Mouse (Mus musculus) heart, embryonic 13.5 days (tissue): Measurements from ENCODE around the gene Gm21970. TPM values are rescaled to one million over a fixed set of nuclear protein-coding genes. Genes with fewer than 3 reads are reported as not detected.

Experiments used
- ATAC-seq: fragments of 200-750 bp; cut with Nextera tagmentation; 2 replicates; pipeline ENCODE4 v1.8.0; 2017; ENCODE audit warnings: moderate TSS enrichment; ENCODE audit not compliant: insufficient number of reproducible peaks, low FRiP score, low TSS enrichment; ENCODE audit errors: extremely low read depth
- H3K27ac ChIP-seq: fragments of 300-500 bp; sonication (generic); replicated peaks from 2 replicates; pipeline ENCODE4 v1.5.1; 2015; ENCODE audit warnings: moderate library complexity, mild to moderate bottlenecking, inconsistent platforms
- H3K27me3 ChIP-seq: fragments of 300-500 bp; sonication (generic); replicated peaks from 2 replicates; pipeline ENCODE4 v1.6.1; 2015; ENCODE audit warnings: mild to moderate bottlenecking, inconsistent platforms
- H3K36me3 ChIP-seq: fragments of 300-500 bp; sonication (generic); 2 replicates; pipeline ENCODE4 v1.6.1; 2015; ENCODE audit warnings: mild to moderate bottlenecking, inconsistent platforms
- H3K4me1 ChIP-seq: fragments of 300-500 bp; sonication (generic); 2 replicates; pipeline ENCODE4 v1.6.1; 2015; ENCODE audit warnings: inconsistent platforms
- H3K4me2 ChIP-seq: fragments of 300-500 bp; sonication (generic); 2 replicates; pipeline ENCODE4 v1.6.1; 2015; ENCODE audit warnings: inconsistent platforms, mild to moderate bottlenecking, moderate library complexity
- H3K4me3 ChIP-seq: fragments of 300-500 bp; sonication (generic); 2 replicates; pipeline ENCODE4 v1.5.1; 2015; ENCODE audit warnings: moderate library complexity, mild to moderate bottlenecking, inconsistent platforms
- H3K9ac ChIP-seq: fragments of 300-500 bp; sonication (generic); 2 replicates; pipeline ENCODE4 v1.6.1; 2015; ENCODE audit warnings: inconsistent platforms, mild to moderate bottlenecking, moderate library complexity
- H3K9me3 ChIP-seq: fragments of 300-500 bp; sonication (generic); 2 replicates; pipeline ENCODE4 v1.6.1; 2016; ENCODE audit warnings: inconsistent platforms
- WGBS: fragments of 180-500 bp; shearing (Covaris S2); methylation state at CpG from one replicate; pipeline ENCODE4 v1.1.7; 2015; ENCODE audit warnings: mixed read lengths; 5-methylcytosine and 5-hydroxymethylcytosine counted together
- polyA plus RNA-seq: library from polyadenylated mRNA; unstranded; fragments of >200 nt; fragmentation: Nextera tagmentation; extraction: Ambion mirVana; gene quantifications from 2 replicates; pipeline ENCODE4 v1.2.1, GENCODE M21; 2015

The Gm21970 gene
- polyA plus RNA-seq, 1 experiment from 2014 or later = not detected

GRCm38 (mm10) chr16:91373473-91374252, 17.9 kb upstream of the Gm21970 start:
- Histone ChIP-seq H3K4me3 (peak overlapping the region; percentile 89), H3K36me3 (peaks cover 13% of the 10 kb centered on the region), H3K9me3 (no peaks in the 10 kb centered on the region), H3K9ac (peak overlapping the region; percentile 95), H3K4me1 (peaks cover 40% of the 10 kb centered on the region), H3K4me2 (peak overlapping the region; percentile 79), H3K27me3 (no peaks in the 10 kb centered on the region), H3K27ac (peak overlapping the region; percentile 98)
- 37% methylated on average over 13 of the region's 13 CpGs for WGBS
- ATAC-seq = no peak

GRCm38 (mm10) chr16:91374253-91374634, 17.3 kb upstream of the Gm21970 start:
- no peaks in the 10 kb centered on the region for H3K9me3 ChIP-seq
- 38% methylated on average over 3 of the region's 3 CpGs for WGBS
- H3K4me3 ChIP-seq = peak overlapping the region; percentile 89
- no peak for ATAC-seq
- peak overlapping the region; percentile 79 for H3K4me2 ChIP-seq
- peak overlapping the region; percentile 25; the same call in 1 of the 2 replicates for H3K9ac ChIP-seq
- peaks cover 13% of the 10 kb centered on the region for H3K36me3 ChIP-seq
- peak overlapping the region; percentile 98; the same call in 1 of the 2 replicates for H3K27ac ChIP-seq
- peaks cover 46% of the 10 kb centered on the region for H3K4me1 ChIP-seq
- no peaks in the 10 kb centered on the region for H3K27me3 ChIP-seq

- 92% methylated on average over 10 of the region's 10 CpGs for WGBS
- Histone ChIP-seq H3K4me1 (peaks cover 52% of the 10 kb centered on the region), H3K9ac (no peak overlapping the region), H3K27me3 (no peaks in the 10 kb centered on the region), H3K36me3 (peaks cover 18% of the 10 kb centered on the region), H3K27ac (peak overlapping the region; percentile 20; the same call in 1 of the 2 replicates), H3K4me3 (no peak overlapping the region), H3K4me2 (no peak overlapping the region), H3K9me3 (no peaks in the 10 kb centered on the region)
- no peak for ATAC-seq
Measured at GRCm38 (mm10) chr16:91376701-91377100, 14.8 kb upstream of the Gm21970 start.

- WGBS = 44% methylated on average over 17 of the region's 17 CpGs
- H3K4me3 ChIP-seq = peak overlapping the region; percentile 18; the same call in 1 of the 2 replicates
- peak overlapping the region; percentile 60 for H3K4me2 ChIP-seq
- ATAC-seq = no peak
- H3K36me3 ChIP-seq = peaks cover 29% of the 10 kb centered on the region
- peak overlapping the region; percentile 74 for H3K27ac ChIP-seq
- no peaks in the 10 kb centered on the region for H3K27me3 ChIP-seq
- H3K4me1 ChIP-seq = peaks cover 48% of the 10 kb centered on the region
- no peaks in the 10 kb centered on the region for H3K9me3 ChIP-seq
- H3K9ac ChIP-seq = peak overlapping the region; percentile 66
Measured at GRCm38 (mm10) chr16:91378431-91378986, 13.0 kb upstream of the Gm21970 start.

- peaks cover 34% of the 10 kb centered on the region for H3K36me3 ChIP-seq
- no peaks in the 10 kb centered on the region for H3K27me3 ChIP-seq
- H3K27ac ChIP-seq = peak overlapping the region; percentile 74
- ATAC-seq = no peak
- H3K4me2 ChIP-seq = peak overlapping the region; percentile 60
- no peaks in the 10 kb centered on the region for H3K9me3 ChIP-seq
- WGBS = 18% methylated on average over 9 of the region's 9 CpGs
- peaks cover 43% of the 10 kb centered on the region for H3K4me1 ChIP-seq
- H3K9ac ChIP-seq = peak overlapping the region; percentile 66
- peak overlapping the region; percentile 18; the same call in 1 of the 2 replicates for H3K4me3 ChIP-seq
Measured at GRCm38 (mm10) chr16:91378991-91379390, 12.5 kb upstream of the Gm21970 start.

- H3K27ac ChIP-seq = peak overlapping the region; percentile 74
- peaks cover 38% of the 10 kb centered on the region for H3K36me3 ChIP-seq
- no peak overlapping the region for H3K4me3 ChIP-seq
- no peaks in the 10 kb centered on the region for H3K27me3 ChIP-seq
- H3K4me1 ChIP-seq = peaks cover 39% of the 10 kb centered on the region
- H3K4me2 ChIP-seq = peak overlapping the region; percentile 60
- no peak for ATAC-seq
- H3K9ac ChIP-seq = no peak overlapping the region; the same call in 1 of the 2 replicates
- WGBS = 44% methylated on average over 3 of the region's 3 CpGs
- no peaks in the 10 kb centered on the region for H3K9me3 ChIP-seq
Measured at GRCm38 (mm10) chr16:91379412-91379811, 12.1 kb upstream of the Gm21970 start.

- Histone ChIP-seq H3K27ac (peak overlapping the region; percentile 74; the same call in 1 of the 2 replicates), H3K36me3 (peaks cover 44% of the 10 kb centered on the region), H3K9ac (0 out of 2 replicates have a peak overlapping the region, but pooled peaks have one; percentile 37), H3K9me3 (no peaks in the 10 kb centered on the region), H3K27me3 (no peaks in the 10 kb centered on the region), H3K4me3 (no peak overlapping the region), H3K4me2 (no peak overlapping the region), H3K4me1 (peaks cover 37% of the 10 kb centered on the region)
- 39% methylated on average over 5 of the region's 5 CpGs for WGBS
- no peak for ATAC-seq
Measured at GRCm38 (mm10) chr16:91380151-91380550, 11.4 kb upstream of the Gm21970 start.

- peaks cover 50% of the 10 kb centered on the region for H3K36me3 ChIP-seq
- WGBS = 74% methylated on average over 4 of the region's 4 CpGs
Measured at GRCm38 (mm10) chr16:91381606-91382005, 9.9 kb upstream of the Gm21970 start.

GRCm38 (mm10) chr16:91382261-91382790, 9.2 kb upstream of the Gm21970 start:
- Histone ChIP-seq H3K9ac (no peak overlapping the region), H3K4me2 (no peak overlapping the region), H3K4me3 (no peak overlapping the region), H3K4me1 (peaks cover 38% of the 10 kb centered on the region), H3K9me3 (no peaks in the 10 kb centered on the region), H3K36me3 (peaks cover 49% of the 10 kb centered on the region), H3K27ac (no peak overlapping the region), H3K27me3 (no peaks in the 10 kb centered on the region)
- WGBS = 86% methylated on average over 9 of the region's 9 CpGs
- no peak for ATAC-seq

More at GRCm38 (mm10) chr16:91381606-91382005, 9.9 kb upstream of the Gm21970 start:
- Histone ChIP-seq H3K4me2 (no peak overlapping the region), H3K9ac (no peak overlapping the region), H3K4me1 (peaks cover 40% of the 10 kb centered on the region), H3K4me3 (no peak overlapping the region), H3K27me3 (no peaks in the 10 kb centered on the region), H3K9me3 (no peaks in the 10 kb centered on the region), H3K27ac (no peak overlapping the region)
- ATAC-seq = no peak

- 80% methylated on average over 4 of the region's 4 CpGs for WGBS
- Histone ChIP-seq H3K27ac (no peak overlapping the region), H3K9ac (no peak overlapping the region), H3K4me2 (no peak overlapping the region), H3K4me3 (no peak overlapping the region), H3K4me1 (peaks cover 23% of the 10 kb centered on the region), H3K36me3 (peaks cover 64% of the 10 kb centered on the region), H3K9me3 (no peaks in the 10 kb centered on the region), H3K27me3 (no peaks in the 10 kb centered on the region)
- ATAC-seq = no peak
Measured at GRCm38 (mm10) chr16:91384221-91384620, 7.3 kb upstream of the Gm21970 start.

GRCm38 (mm10) chr16:91385621-91386020, 5.9 kb upstream of the Gm21970 start:
- no peak for ATAC-seq
- Histone ChIP-seq H3K36me3 (peaks cover 77% of the 10 kb centered on the region), H3K4me1 (peaks cover 9% of the 10 kb centered on the region), H3K27ac (peak overlapping the region; percentile 30), H3K4me2 (no peak overlapping the region), H3K9ac (no peak overlapping the region), H3K9me3 (peaks cover 7% of the 10 kb centered on the region; the same call in 1 of the 2 replicates), H3K27me3 (no peaks in the 10 kb centered on the region), H3K4me3 (no peak overlapping the region)
- 41% methylated on average over 10 of the region's 10 CpGs for WGBS
